Mouse (Mus musculus) CH12.LX (cell line): ENCODE measurements around the gene Actr8. TPM values are rescaled to one million over a fixed set of nuclear protein-coding genes. Genes with fewer than 3 reads are reported as not detected.

ENCODE experiments used
- DNase-seq: peaks from one replicate; pipeline ENCODE4 v3.0.0-alpha.2; 2013; ENCODE audit errors: extremely low read depth
- H3K27ac ChIP-seq: 2 replicates; pipeline ENCODE4 v1.5.1; 2012; ENCODE audit warnings: low read depth, mild to moderate bottlenecking, control low read depth, moderate library complexity; ENCODE audit not compliant: insufficient read depth
- H3K27me3 ChIP-seq: replicated peaks from 2 replicates; pipeline ENCODE3; 2012; ENCODE audit warnings: inconsistent platforms
- H3K36me3 ChIP-seq, 2 experiments: replicated peaks in 1 of 2; 2 replicates each; pipeline versions ENCODE3 to v1.6.1; 2012; ENCODE audit warnings: inconsistent platforms in 1 of 2, low read length in 1 of 2, mild to moderate bottlenecking in 1 of 2, mixed read lengths in 1 of 2, moderate library complexity in 1 of 2; ENCODE audit not compliant: control insufficient read depth in 1 of 2, insufficient read depth in 1 of 2
- H3K4me1 ChIP-seq, 2 experiments: 2 replicates each; pipeline ENCODE4 v1.6.1; 2012; ENCODE audit warnings: inconsistent platforms in 1 of 2, moderate library complexity in 1 of 2; ENCODE audit not compliant: insufficient read depth in 2 of 2, control insufficient read depth in 1 of 2
- H3K4me2 ChIP-seq: 2 replicates; pipeline ENCODE4 v1.6.1; 2012; ENCODE audit warnings: low read depth, mild to moderate bottlenecking, control low read depth; ENCODE audit not compliant: poor library complexity, insufficient read depth, severe bottlenecking
- H3K4me3 ChIP-seq, 3 experiments: fragments of 150-350 bp in 1 of 3; sonication (generic) in 1 of 3; replicated peaks in 1 of 3; 2 replicates each; pipeline versions ENCODE3 to v1.5.1; 2011 to 2012; ENCODE audit warnings: low read depth in 2 of 3, low read length in 2 of 3, mild to moderate bottlenecking in 2 of 3, moderate library complexity in 2 of 3, control low read depth in 1 of 3, improper control_type of control experiment in 1 of 3, inconsistent platforms in 1 of 3, mixed read lengths in 1 of 3; ENCODE audit not compliant: poor library complexity in 1 of 3
- H3K79me2 ChIP-seq: replicated peaks from 2 replicates; pipeline ENCODE4 v1.6.1; 2012; ENCODE audit warnings: mild to moderate bottlenecking, moderate library complexity; ENCODE audit not compliant: control insufficient read depth, poor library complexity, insufficient read depth, severe bottlenecking; ENCODE audit errors: extremely low read depth
- H3K9ac ChIP-seq: 2 replicates; pipeline ENCODE4 v1.6.1; 2012; ENCODE audit warnings: low read depth, mild to moderate bottlenecking, control low read depth, moderate library complexity; ENCODE audit not compliant: insufficient read depth
- H3K9me3 ChIP-seq: replicated peaks from 2 replicates; pipeline ENCODE3; 2012; ENCODE audit warnings: low read length, inconsistent platforms, mixed read lengths
- BHLHE40 ChIP-seq: IDR thresholded peaks from 2 replicates; pipeline ENCODE4 v1.6.1; 2011; ENCODE audit warnings: mild to moderate bottlenecking, low read depth, low read length, improper control_type of control experiment
- CHD2 ChIP-seq: IDR thresholded peaks from 2 replicates; pipeline ENCODE4 v1.6.1; 2011; ENCODE audit warnings: low read length, improper control_type of control experiment
- CTCF ChIP-seq, 2 experiments: IDR thresholded peaks in 1 of 2; conservative IDR thresholded peaks in 1 of 2; 2 replicates each; pipeline ENCODE4 v1.5.1; 2011 to 2012; ENCODE audit warnings: low read depth in 2 of 2, low read length in 2 of 2, improper control_type of control experiment in 1 of 2, inconsistent platforms in 1 of 2, mild to moderate bottlenecking in 1 of 2, moderate library complexity in 1 of 2
- ELF1 ChIP-seq: IDR thresholded peaks from 2 replicates; pipeline ENCODE4 v1.6.1; 2014; ENCODE audit warnings: low read depth, mild to moderate bottlenecking, inconsistent platforms, low read length, improper control_type of control experiment
- EP300 ChIP-seq: IDR thresholded peaks from 2 replicates; pipeline ENCODE4 v1.6.1; 2011; ENCODE audit warnings: low read length, improper control_type of control experiment
- GABPA ChIP-seq: IDR thresholded peaks from 2 replicates; pipeline ENCODE4 v1.6.1; 2012; ENCODE audit warnings: low read depth, low read length, improper control_type of control experiment, inconsistent platforms; ENCODE audit not compliant: insufficient replicate concordance
- HCFC1 ChIP-seq: IDR thresholded peaks from 2 replicates; pipeline ENCODE4 v1.6.1; 2012; ENCODE audit warnings: low read depth, mild to moderate bottlenecking, inconsistent platforms, low read length, improper control_type of control experiment
- IRF4 ChIP-seq: IDR thresholded peaks from 2 replicates; pipeline ENCODE4 v1.6.1; 2014; ENCODE audit warnings: low read depth, mild to moderate bottlenecking, inconsistent platforms, low read length, improper control_type of control experiment
- KAT2A ChIP-seq: IDR thresholded peaks from 2 replicates; pipeline ENCODE4 v1.6.1; 2012; ENCODE audit warnings: low read length, improper control_type of control experiment, inconsistent platforms; ENCODE audit not compliant: insufficient replicate concordance
- MAX ChIP-seq: IDR thresholded peaks from 2 replicates; pipeline ENCODE4 v1.6.1; 2011; ENCODE audit warnings: low read length, improper control_type of control experiment
- MEF2A ChIP-seq: IDR thresholded peaks from 2 replicates; pipeline ENCODE4 v1.6.1; 2014; ENCODE audit warnings: low read depth, mild to moderate bottlenecking, inconsistent platforms, low read length, improper control_type of control experiment, borderline replicate concordance
- MXI1 ChIP-seq: IDR thresholded peaks from 2 replicates; pipeline ENCODE4 v1.6.1; 2011; ENCODE audit warnings: mild to moderate bottlenecking, low read depth, low read length, improper control_type of control experiment
- MYC ChIP-seq: IDR thresholded peaks from 2 replicates; pipeline ENCODE4 v1.6.1; 2011; ENCODE audit warnings: low read depth, mild to moderate bottlenecking, improper control_type of control experiment, low read length
- NELFE ChIP-seq: IDR thresholded peaks from 2 replicates; pipeline ENCODE4 v1.6.1; 2011; ENCODE audit warnings: low read depth, low read length, improper control_type of control experiment
- NRF1 ChIP-seq: IDR thresholded peaks from 2 replicates; pipeline ENCODE4 v1.6.1; 2014; ENCODE audit warnings: low read depth, mild to moderate bottlenecking, inconsistent platforms, low read length, improper control_type of control experiment, moderate library complexity
- POLR2A ChIP-seq: IDR thresholded peaks from 2 replicates; pipeline ENCODE4 v1.6.1; 2011; ENCODE audit warnings: low read depth, mild to moderate bottlenecking, improper control_type of control experiment, low read length
- RAD21 ChIP-seq: IDR thresholded peaks from 2 replicates; pipeline ENCODE4 v1.6.1; 2011; ENCODE audit warnings: low read depth, mild to moderate bottlenecking, low read length, improper control_type of control experiment, moderate library complexity
- RCOR1 ChIP-seq: conservative IDR thresholded peaks from 2 replicates; pipeline ENCODE4 v1.6.1; 2012; ENCODE audit warnings: low read depth, mild to moderate bottlenecking, inconsistent platforms, low read length, improper control_type of control experiment
- SIN3A ChIP-seq: IDR thresholded peaks from 2 replicates; pipeline ENCODE4 v1.6.1; 2012; ENCODE audit warnings: low read length, improper control_type of control experiment, inconsistent platforms
- SMC3 ChIP-seq: IDR thresholded peaks from 2 replicates; pipeline ENCODE4 v1.6.1; 2011; ENCODE audit warnings: low read depth, low read length, improper control_type of control experiment
- TBP ChIP-seq: conservative IDR thresholded peaks from 2 replicates; pipeline ENCODE4 v1.6.1; 2011; ENCODE audit warnings: low read depth, low read length, improper control_type of control experiment
- TCF12 ChIP-seq: IDR thresholded peaks from 2 replicates; pipeline ENCODE4 v1.6.1; 2014; ENCODE audit warnings: low read depth, mild to moderate bottlenecking, inconsistent platforms, low read length, improper control_type of control experiment
- UBTF ChIP-seq: IDR thresholded peaks from 2 replicates; pipeline ENCODE4 v1.6.1; 2012; ENCODE audit warnings: low read depth, mild to moderate bottlenecking, inconsistent platforms, low read length, improper control_type of control experiment, moderate library complexity
- USF2 ChIP-seq: conservative IDR thresholded peaks from 2 replicates; pipeline ENCODE4 v1.6.1; 2011; ENCODE audit warnings: low read depth, low read length, improper control_type of control experiment
- ZMIZ1 ChIP-seq: IDR thresholded peaks from 2 replicates; pipeline ENCODE4 v1.6.1; 2012; ENCODE audit warnings: low read depth, mild to moderate bottlenecking, inconsistent platforms, low read length, improper control_type of control experiment
- ZNF384 ChIP-seq: IDR thresholded peaks from 2 replicates; pipeline ENCODE4 v1.6.1; 2012; ENCODE audit warnings: low read depth, low read length, improper control_type of control experiment, inconsistent platforms
- dilution Hi-C: fragments of 300-500 bp; cut with MboI; formaldehyde crosslinking; loops from 2 replicates; pipeline ENCODE4 v1.14.3; 2020; ENCODE audit warnings: low sequenced_read_pairs; ENCODE audit not compliant: extremely low pct_unique_long_range_greater_than_20kb, extremely low pct_ligation_motif_present
- in situ Hi-C: fragments of 300-500 bp; cut with MboI; formaldehyde crosslinking; loops from 3 replicates; pipeline ENCODE4 v1.14.3; 2019; ENCODE audit warnings: low sequenced_read_pairs, low pct_ligation_motif_present, low pct_unique_long_range_greater_than_20kb, mixed read lengths
- polyA plus RNA-seq: library from polyadenylated mRNA; unstranded; fragments of >175 nt; gene quantifications from 2 replicates; pipeline ENCODE4 v1.2.1, GENCODE M21; 2012; ENCODE audit warnings: low read depth; ENCODE audit not compliant: insufficient read length
- total RNA-seq, 2 experiments: library from RNA; depleted of rRNA; stranded (reverse); fragments of 300-350 nt in 1 of 2; fragments of >200 nt in 1 of 2; gene quantifications; 2 replicates each; pipeline ENCODE4 v1.2.3; 2012 to 2014

The Actr8 gene
- total RNA-seq (2012; rRNA removed) (33.7 and 34.3 TPM in 2 replicates), total RNA-seq (2014; rRNA removed) (32.8 and 33.4 TPM in 2 replicates), polyA plus RNA-seq (26.7 and 32.0 TPM in 2 replicates)

DNA sequence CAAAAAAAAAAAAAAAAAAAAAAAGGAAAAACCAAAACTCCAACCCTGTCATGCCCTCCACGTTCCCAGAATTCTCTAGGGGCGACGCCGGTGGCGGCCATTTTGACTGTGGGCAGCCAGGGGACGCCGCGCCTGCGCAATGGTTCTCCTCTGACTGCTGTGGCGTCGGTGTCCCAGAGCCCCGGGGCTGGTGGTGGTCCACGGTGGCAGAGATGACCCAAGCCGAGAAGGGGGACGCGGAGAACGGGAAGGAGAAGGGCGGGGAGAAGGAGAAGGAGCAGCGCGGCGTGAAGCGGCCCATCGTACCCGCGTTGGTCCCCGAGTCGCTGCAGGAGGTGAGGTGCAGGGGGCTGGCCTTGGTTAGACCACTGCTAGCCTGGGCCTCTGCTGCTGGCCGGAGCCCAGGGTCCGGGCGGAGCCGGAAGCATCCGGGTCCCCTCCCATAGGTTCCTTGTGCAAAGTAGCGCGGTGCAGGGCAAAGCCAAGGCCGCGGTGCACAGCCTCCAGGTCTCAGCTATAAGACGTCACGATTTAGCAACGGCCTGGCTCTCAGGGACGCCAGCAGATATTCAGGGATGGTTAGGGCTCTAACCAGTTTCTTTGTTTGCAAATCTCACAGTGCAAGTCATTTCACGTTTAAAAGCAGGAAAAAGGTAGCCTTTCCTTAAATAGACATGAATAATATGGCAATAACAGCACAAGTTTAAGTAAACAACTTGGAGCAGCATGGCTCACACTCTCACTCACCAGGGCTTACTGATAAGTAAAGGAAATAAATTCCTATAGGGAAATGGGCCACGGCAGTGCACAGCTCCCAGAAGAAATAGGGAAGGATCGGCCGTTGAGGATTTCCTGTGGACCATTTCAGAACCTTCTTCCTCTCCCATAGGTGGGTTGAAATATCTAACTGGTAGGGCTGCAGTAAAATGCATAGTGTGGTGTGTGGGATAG is at the start of gene Actr8:
TSS of gene Actr8 (plus strand) at position 84 of the 951 bp plus-strand sequence.
- H3K4me3 ChIP-seq: peak within 1 kb of the TSS; percentile 81 to 95 (median 93)
- peak within 1 kb of the TSS; percentile 87 for H3K27ac ChIP-seq
- dilution Hi-C loops: no loop called here
- H3K27me3 ChIP-seq: no peaks in the 10 kb centered on the region
- peaks cover 17% of the 10 kb centered on the region for H3K79me2 ChIP-seq
- TF ChIP-seq RCOR1: 0 out of 2 replicates have a peak, but pooled peaks have one; percentile 23
- TF ChIP-seq CTCF (conservative IDR thresholded peaks at IDR 0.05 in 1 of 2, IDR thresholded peaks at IDR 0.05 in 1 of 2; ENCODE audit: low read depth in 2 of 2, low read length in 2 of 2): no peak
- TF ChIP-seq EP300: no peak
- no peak for TF ChIP-seq RAD21
- peak; percentile 74; the same call in 1 of the 2 replicates for TF ChIP-seq MXI1
- TF ChIP-seq SIN3A: peak; percentile 58; the same call in 1 of the 2 replicates
- TF ChIP-seq CHD2: peak; percentile 46; the same call in 1 of the 2 replicates
- TF ChIP-seq MAX: peak; percentile 10; the same call in 1 of the 2 replicates
- peak; percentile 6; the same call in 1 of the 2 replicates for TF ChIP-seq IRF4
- TF ChIP-seq KAT2A: peak; percentile 80; the same call in 1 of the 2 replicates
- no peak for TF ChIP-seq NELFE
- 0 out of 2 replicates have a peak, but pooled peaks have one; percentile 53 for TF ChIP-seq TBP
- no peak for TF ChIP-seq USF2
- no peak for TF ChIP-seq SMC3
- TF ChIP-seq ZMIZ1: 0 out of 2 replicates have a peak, but pooled peaks have one; percentile 86
- peak; percentile 86 for TF ChIP-seq POLR2A
- TF ChIP-seq ZNF384: peak; percentile 97; the same call in 1 of the 2 replicates
- no peak; the same call in 1 of the 2 replicates for TF ChIP-seq MYC
- TF ChIP-seq ELF1: peak; percentile 79
- peak; percentile 92 for TF ChIP-seq NRF1
- 0 out of 2 replicates have a peak, but pooled peaks have one; percentile 41 for TF ChIP-seq MEF2A
- TF ChIP-seq TCF12: peak; percentile 64; the same call in 1 of the 2 replicates
- no peak for TF ChIP-seq BHLHE40
- peak; percentile 91 for TF ChIP-seq HCFC1
- no peak for TF ChIP-seq UBTF
- no peak; the same call in 1 of the 2 replicates for TF ChIP-seq GABPA
- peaks cover 2 to 24% of the 10 kb centered on the region in 2 experiments; a peak in 2 of 4 replicates for H3K4me1 ChIP-seq
- in situ Hi-C loops: no loop called here
- peak within 1 kb of the TSS; percentile 87 for H3K4me2 ChIP-seq
- H3K36me3 ChIP-seq: peaks cover 32 to 61% of the 10 kb centered on the region in 2 experiments
- peaks cover 12% of the 10 kb centered on the region for H3K9me3 ChIP-seq
- peak; percentile 91 for DNase-seq
- H3K9ac ChIP-seq: peak within 1 kb of the TSS; percentile 68
